Mouse (Mus musculus) left cerebral cortex, adult 9 months (tissue): ENCODE measurements around the gene Wdr26.

Source experiments
- DNase-seq, 2 experiments: peaks; one replicate each; pipeline ENCODE4 v3.0.0; 2022; ENCODE audit warnings: low spot score in 2 of 2

The Wdr26 gene

GRCm38 (mm10) chr1:181211920-181212633 is at the start of gene Wdr26:
Gene Wdr26, minus strand, starts transcription at chr1:181212001.
- DNase-seq, result peak; percentile 64 to 85

GRCm38 (mm10) chr1:181260949-181261696 is 49.3 kb upstream of the Wdr26 start:
- DNase-seq, result no peak

GRCm38 (mm10) chr1:181260422-181260821 is 48.6 kb upstream of the Wdr26 start:
- no peak for DNase-seq

GRCm38 (mm10) chr1:181259626-181260410 is 48.0 kb upstream of the Wdr26 start:
- no peak for DNase-seq

- DNase-seq, result no peak
Measured at GRCm38 (mm10) chr1:181259056-181259455, 47.3 kb upstream of the Wdr26 start.

GRCm38 (mm10) chr1:181258616-181259015 is 46.8 kb upstream of the Wdr26 start:
- no peak for DNase-seq

GRCm38 (mm10) chr1:181257585-181258555 is 46.1 kb upstream of the Wdr26 start:
- no peak for DNase-seq

- DNase-seq, result no peak
Measured at GRCm38 (mm10) chr1:181256689-181257584, 45.1 kb upstream of the Wdr26 start.

- no peak for DNase-seq
Measured at GRCm38 (mm10) chr1:181255891-181256688, 44.3 kb upstream of the Wdr26 start.

GRCm38 (mm10) chr1:181255450-181255849 is 43.6 kb upstream of the Wdr26 start:
- no peak for DNase-seq

- DNase-seq, result no peak
Measured at GRCm38 (mm10) chr1:181251624-181252023, 39.8 kb upstream of the Wdr26 start.

- DNase-seq, result no peak
Measured at GRCm38 (mm10) chr1:181250961-181251360, 39.2 kb upstream of the Wdr26 start.

- no peak for DNase-seq
Measured at GRCm38 (mm10) chr1:181249537-181249936, 37.7 kb upstream of the Wdr26 start.

GRCm38 (mm10) chr1:181247175-181247574 is 35.4 kb upstream of the Wdr26 start:
- DNase-seq, result no peak

GRCm38 (mm10) chr1:181246487-181247138 is 34.8 kb upstream of the Wdr26 start:
- no peak for DNase-seq

- no peak for DNase-seq
Measured at GRCm38 (mm10) chr1:181245554-181246486, 34.0 kb upstream of the Wdr26 start.

- no peak for DNase-seq
Measured at GRCm38 (mm10) chr1:181245067-181245466, 33.3 kb upstream of the Wdr26 start.

- no peak for DNase-seq
Measured at GRCm38 (mm10) chr1:181241185-181241584, 29.4 kb upstream of the Wdr26 start.
